Mouse (Mus musculus): ENCODE data around the gene Gal3st1. TPM values are rescaled to one million over a fixed set of nuclear protein-coding genes. Genes with fewer than 3 reads are reported as not detected.

Gal3st1 gene
- polyA plus RNA-seq, 1 experiment from 2014 or later, result 0.17 TPM

- no peak for DNase-seq (ENCODE audit: low spot score)
These were observed 47.9 kb downstream of the Gal3st1 start, which contains the start of gene Sec14l4 for GRCm38 (mm10) chr11:4031126-4031941. Gene Sec14l4, plus strand, starts transcription at chr11:4031462.

DNA sequence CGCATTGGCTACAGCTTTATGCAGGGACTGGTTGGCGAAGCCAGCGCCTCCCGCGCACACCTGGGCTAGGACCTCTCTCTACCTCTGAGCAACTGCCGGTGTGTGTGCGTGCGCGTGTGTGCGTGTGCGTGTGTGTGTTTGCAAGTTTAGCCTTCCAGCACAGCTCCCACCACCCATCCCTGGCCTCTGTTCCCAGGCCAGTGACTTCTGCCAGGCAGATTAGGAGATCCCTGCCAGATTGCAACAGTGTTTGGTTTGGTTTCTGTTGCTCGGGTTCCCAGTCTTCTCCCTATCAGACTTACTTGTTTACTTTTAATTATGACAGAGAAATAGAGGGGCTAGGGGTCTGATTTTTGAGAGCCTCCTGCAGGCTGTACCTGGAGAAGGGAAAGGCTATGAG lies 48.5 kb downstream of the Gal3st1 start:
- DNase-seq (ENCODE audit: low spot score), result no peak

GRCm38 (mm10) chr11:4033471-4033870 lies 50.0 kb downstream of the Gal3st1 start:
- DNase-seq (ENCODE audit: low spot score), result no peak

DNA sequence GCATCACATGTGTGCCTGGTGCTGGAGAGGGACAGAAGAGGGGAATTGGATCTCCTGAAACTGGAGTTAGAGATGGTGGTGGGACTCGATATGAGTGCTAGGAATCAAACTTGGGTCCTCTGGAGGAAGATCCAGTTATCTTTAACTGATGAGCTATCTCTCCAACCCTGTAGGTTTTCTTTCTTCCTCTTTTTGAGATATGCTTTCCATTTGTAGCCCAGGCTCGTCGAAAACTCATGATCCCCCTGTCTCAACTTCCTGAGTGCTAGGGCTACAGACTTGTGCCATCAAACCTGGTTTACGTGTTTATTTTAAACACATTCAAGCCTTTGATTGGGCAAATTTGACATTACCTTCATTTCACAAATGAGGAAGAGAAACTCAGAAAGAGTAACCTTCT lies 50.7 kb downstream of the Gal3st1 start:
- no peak for DNase-seq (ENCODE audit: low spot score)

DNA sequence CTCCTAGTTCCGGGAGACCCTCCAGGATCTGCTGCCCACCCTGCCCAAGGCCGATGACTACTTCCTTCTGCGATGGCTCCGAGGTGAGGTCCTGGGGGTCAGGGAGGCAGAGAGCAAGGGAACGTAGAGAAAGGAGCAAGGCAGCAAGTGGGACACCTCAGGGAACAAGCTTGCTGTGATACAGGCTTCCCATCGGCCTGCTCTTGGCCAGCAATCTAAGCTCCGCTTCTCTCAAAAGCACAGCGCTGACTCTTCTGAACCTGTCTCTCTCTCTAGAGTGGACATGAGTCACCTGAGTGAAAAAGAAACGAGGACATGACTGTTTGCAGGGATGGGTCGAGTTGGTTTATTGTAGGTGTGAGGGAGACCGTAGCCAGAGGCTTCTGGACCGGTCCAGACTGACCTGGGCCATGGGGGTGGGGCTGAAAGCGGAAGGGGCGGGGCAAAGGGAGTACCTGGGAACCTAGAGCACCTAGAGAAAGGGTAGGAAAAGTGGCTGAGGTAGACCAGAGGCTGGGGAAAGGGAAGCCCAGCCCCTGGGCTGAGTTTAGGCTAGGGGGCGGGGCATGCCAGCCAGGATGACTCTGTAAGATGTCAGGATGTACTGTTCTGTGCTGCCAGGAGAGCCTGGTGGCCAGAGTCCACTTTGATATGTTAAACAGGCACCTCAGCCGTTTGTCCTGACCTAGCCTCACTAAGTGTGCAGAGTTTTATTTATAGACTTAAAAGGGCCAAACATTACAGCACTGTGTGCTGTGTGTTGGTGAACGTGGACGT lies 51.9 kb downstream of the Gal3st1 start:
- no peak for DNase-seq (ENCODE audit: low spot score)

DNA sequence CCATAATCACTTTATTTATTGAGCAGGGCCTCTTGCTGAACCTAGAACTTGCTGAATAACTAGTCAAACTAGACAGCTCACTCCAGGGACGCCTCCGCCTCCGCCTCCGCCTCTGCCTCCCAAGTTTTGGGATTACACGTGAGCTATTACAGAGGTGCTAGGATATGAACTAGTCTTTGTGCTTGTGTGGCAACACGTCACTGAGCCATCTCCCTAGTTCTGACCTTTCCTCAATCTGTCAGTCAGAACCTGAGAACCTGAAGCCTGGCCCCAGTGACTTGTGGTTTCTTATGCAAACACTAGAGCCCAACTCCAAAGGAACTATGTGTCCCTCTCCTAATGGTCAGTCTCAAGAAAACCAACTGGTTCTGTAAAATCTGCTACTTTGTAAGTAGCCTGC lies 52.5 kb downstream of the Gal3st1 start:
- DNase-seq (ENCODE audit: low spot score), result no peak

- DNase-seq (ENCODE audit: low spot score), result no peak
These were observed 53.1 kb downstream of the Gal3st1 start for GRCm38 (mm10) chr11:4036365-4037084.

GRCm38 (mm10) chr11:4039951-4040350 lies 56.5 kb downstream of the Gal3st1 start:
- DNase-seq (ENCODE audit: low spot score), result no peak

DNA sequence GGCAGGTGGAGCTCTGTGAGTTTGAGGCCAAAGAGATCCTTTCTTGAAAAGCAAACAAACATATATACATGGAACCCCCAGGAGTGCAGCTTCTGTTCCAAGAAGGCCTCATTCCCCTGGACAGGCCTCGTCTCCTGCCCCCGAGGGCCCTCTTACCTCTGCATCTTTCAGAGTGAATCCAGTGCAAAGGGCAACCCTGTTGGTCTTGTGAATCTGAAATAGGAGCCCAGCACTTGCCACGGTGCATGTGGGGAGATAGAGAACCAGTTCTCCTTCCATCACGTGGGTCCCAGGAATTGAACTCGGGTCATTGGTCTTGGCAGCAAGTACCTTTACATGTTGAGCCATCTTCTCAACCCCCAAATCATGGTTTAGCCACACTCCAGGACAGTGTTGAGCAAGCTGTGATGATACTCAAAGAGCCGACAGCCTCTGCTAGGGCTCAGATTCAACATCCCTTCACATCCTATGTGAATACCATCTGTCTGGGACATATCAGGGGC lies 57.7 kb downstream of the Gal3st1 start:
- no peak for DNase-seq (ENCODE audit: low spot score)

GRCm38 (mm10) chr11:4043081-4043480 lies 59.6 kb downstream of the Gal3st1 start:
- no peak for DNase-seq (ENCODE audit: low spot score)

- no peak for DNase-seq (ENCODE audit: low spot score)
These were observed 63.1 kb downstream of the Gal3st1 start for GRCm38 (mm10) chr11:4046526-4046925.

- DNase-seq (ENCODE audit: low spot score), result no peak
These were observed 64.3 kb downstream of the Gal3st1 start for GRCm38 (mm10) chr11:4047766-4048165.

DNA sequence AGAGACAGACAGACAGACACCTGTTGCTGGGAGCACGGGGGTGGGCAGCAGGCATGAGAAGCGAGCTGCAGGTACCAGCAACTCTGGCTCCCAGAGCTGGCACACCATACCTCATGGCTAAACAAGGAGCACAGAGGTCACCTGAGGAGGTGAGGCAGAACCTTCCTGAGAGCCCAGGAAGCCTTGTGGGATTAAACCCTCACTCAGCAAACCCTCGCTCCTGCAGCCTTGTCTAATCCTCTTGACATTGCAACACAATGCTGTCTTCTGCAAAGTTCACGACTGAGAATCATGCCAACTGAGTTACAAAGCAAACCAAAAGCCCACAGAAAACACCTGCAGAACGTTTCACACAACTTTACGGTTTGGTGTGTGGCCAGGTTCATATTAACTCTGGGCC lies 65.0 kb downstream of the Gal3st1 start:
- DNase-seq (ENCODE audit: low spot score), result no peak

Other genes with a start within 250 kb of the Gal3st1 start
- 0.10 and 0.28 TPM in 2 replicates for gene Osbp2, start 119.7 kb upstream of the Gal3st1 start, polyA plus RNA-seq (2015; fragmentation: Nextera tagmentation; extraction: Ambion mirVana)
- 0.06 and 0.08 TPM in 2 replicates for gene 4921536K21Rik, start 88.5 kb upstream of the Gal3st1 start, polyA plus RNA-seq (2015; fragmentation: Nextera tagmentation; extraction: Ambion mirVana)
- 0.62 and 0.71 TPM in 2 replicates for gene Dusp18, start 88.4 kb upstream of the Gal3st1 start, polyA plus RNA-seq (2015; fragmentation: Nextera tagmentation; extraction: Ambion mirVana)
- 0.87 and 0.99 TPM in 2 replicates for gene Slc35e4, start 69.0 kb upstream of the Gal3st1 start, polyA plus RNA-seq (2015; fragmentation: Nextera tagmentation; extraction: Ambion mirVana)
- gene Tcn2, start 51.5 kb upstream of the Gal3st1 start, polyA plus RNA-seq (2015; fragmentation: Nextera tagmentation; extraction: Ambion mirVana), result 25.5 and 27.1 TPM in 2 replicates
- gene Pes1, start 19.7 kb upstream of the Gal3st1 start, polyA plus RNA-seq (2015; fragmentation: Nextera tagmentation; extraction: Ambion mirVana), result 54.9 and 66.4 TPM in 2 replicates
- gene 4930556J24Rik, start 6.9 kb upstream of the Gal3st1 start, polyA plus RNA-seq (2015; fragmentation: Nextera tagmentation; extraction: Ambion mirVana), result 0.10 TPM in 1 of 2 replicates, not detected in the other
- 0.08 and 0.27 TPM in 2 replicates for gene Sec14l4, start 47.8 kb downstream of the Gal3st1 start, polyA plus RNA-seq (2015; fragmentation: Nextera tagmentation; extraction: Ambion mirVana)
- 0.64 and 0.91 TPM in 2 replicates for gene Sec14l3, start 81.2 kb downstream of the Gal3st1 start, polyA plus RNA-seq (2015; fragmentation: Nextera tagmentation; extraction: Ambion mirVana)
- 4.1 and 5.3 TPM in 2 replicates for gene Mtfp1, start 111.8 kb downstream of the Gal3st1 start, polyA plus RNA-seq (2015; fragmentation: Nextera tagmentation; extraction: Ambion mirVana)
- gene Sec14l2, start 139.8 kb downstream of the Gal3st1 start, polyA plus RNA-seq (2015; fragmentation: Nextera tagmentation; extraction: Ambion mirVana), result 0.30 and 0.54 TPM in 2 replicates
- 18.9 and 19.6 TPM in 2 replicates for gene Rnf215, start 151.6 kb downstream of the Gal3st1 start, polyA plus RNA-seq (2015; fragmentation: Nextera tagmentation; extraction: Ambion mirVana)
- gene Ccdc157, start 176.7 kb downstream of the Gal3st1 start, polyA plus RNA-seq (2015; fragmentation: Nextera tagmentation; extraction: Ambion mirVana), result 2.0 and 2.2 TPM in 2 replicates
- 35.4 and 42.0 TPM in 2 replicates for gene Sf3a1, start 176.7 kb downstream of the Gal3st1 start, polyA plus RNA-seq (2015; fragmentation: Nextera tagmentation; extraction: Ambion mirVana)
- 50.1 and 58.2 TPM in 2 replicates for gene Tbc1d10a, start 203.2 kb downstream of the Gal3st1 start, polyA plus RNA-seq (2015; fragmentation: Nextera tagmentation; extraction: Ambion mirVana)
- gene Castor1, start 234.6 kb downstream of the Gal3st1 start, polyA plus RNA-seq (2015; fragmentation: Nextera tagmentation; extraction: Ambion mirVana), result 37.9 and 45.8 TPM in 2 replicates

Measured in thymus, postnatal 0 days (tissue).